Mouse (Mus musculus): Measurements from ENCODE around the gene Pld4.

Pld4 gene

DNA sequence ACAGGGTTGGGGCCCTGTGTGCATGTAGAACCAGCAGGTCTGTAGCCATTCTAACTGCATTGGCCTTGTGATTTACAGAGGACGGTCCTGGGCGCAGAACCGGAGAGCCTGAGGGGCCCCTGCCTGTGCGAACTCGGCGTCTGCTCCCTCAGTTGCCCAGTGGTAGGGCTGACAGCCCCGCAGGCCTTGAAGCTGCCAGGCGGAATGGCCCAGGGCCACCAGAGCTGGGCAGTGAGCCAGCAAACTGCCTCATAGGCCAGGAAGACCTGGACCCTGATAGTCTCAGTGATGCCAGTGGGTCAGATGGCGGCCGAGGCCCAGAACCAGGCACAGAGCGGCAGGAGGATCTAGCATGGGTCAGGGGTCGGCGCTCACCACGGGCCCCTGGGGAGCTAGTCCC, 22.7 kb upstream of the Pld4 start:
- DNase-seq (ENCODE audit: low read depth, low spot score) = no peak

DNA sequence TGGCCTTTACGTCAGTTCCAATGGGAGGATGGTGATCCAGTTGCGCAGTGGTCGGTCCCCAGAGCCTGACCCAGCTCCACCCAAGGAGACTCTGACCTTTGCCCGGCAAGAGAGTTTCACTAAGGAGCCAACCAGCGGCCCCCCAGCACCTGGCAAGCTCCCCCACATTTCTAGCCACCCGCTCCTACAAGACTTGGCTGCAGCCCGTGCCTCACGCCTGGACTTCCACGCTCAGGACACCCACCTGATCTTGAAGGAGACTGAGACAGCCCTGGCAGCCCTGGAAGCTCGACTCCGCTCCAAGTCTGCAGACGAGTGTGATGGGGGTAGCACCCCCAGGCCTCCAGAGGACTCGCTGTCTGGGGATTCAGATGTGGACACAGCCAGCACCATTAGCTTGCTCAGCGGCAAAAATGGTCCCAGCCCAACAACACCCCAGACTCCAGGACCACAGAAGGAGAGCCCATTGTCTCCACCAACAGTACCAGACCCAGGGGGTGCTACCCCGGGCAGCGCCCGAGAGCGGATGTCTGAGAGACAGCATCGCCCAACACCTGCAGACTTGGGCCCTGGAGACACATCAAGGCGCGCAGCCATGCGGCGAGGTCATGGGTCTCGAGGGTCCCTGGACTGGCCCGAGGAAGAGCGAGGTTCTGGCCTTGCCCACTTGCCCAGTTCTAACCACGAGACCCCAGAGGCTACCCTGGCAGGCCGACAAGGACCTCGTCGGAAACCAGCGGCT, 22.0 kb upstream of the Pld4 start:
- DNase-seq (ENCODE audit: low read depth, low spot score) = no peak

DNA sequence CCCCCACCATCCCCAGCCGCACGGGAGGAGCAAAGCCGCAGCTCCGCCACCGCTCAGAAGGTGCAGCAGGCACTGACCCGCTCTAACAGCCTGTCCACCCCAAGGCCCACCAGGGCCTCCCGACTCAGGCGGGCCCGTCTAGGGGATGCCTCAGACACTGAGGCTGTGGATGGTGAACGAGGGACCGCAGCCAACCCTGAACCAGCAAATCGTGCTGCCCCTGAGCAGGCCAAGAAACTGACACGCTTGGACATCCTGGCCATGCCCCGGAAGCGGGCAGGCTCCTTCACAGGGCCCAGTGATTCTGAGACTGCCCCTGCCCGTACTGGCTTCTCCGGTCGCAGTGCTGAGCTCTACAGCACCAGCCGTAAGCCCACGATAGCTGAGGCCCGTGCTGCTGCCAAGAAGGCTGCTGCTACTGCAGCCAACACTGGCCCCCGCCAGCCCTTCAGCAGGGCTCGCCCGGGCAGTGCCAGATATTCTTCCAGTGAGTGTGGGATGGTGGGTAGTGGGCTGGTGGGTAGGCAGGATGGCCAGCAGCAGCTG, 21.4 kb upstream of the Pld4 start:
- DNase-seq (ENCODE audit: low read depth, low spot score) = no peak

DNA sequence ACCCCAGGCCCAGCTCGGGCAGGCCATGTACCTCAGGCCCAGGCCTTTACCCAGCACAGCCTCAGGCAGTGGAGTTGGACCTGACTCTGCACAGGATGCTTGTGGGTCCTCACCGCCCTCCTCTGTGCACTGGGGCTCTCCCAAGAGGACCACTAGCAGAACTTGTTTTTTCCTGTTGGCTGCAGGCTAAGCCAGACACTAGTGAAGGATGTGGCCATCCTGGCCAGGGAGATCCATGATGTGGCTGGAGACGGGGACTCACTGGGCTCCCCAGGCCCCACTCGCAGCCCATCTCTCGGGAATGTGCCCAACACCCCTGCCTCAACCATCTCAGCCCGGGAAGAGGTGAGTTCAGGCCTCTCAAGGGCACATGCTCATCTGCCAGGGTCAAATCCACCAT, 17.7 kb upstream of the Pld4 start:
- DNase-seq (ENCODE audit: low read depth, low spot score) = no peak

DNA sequence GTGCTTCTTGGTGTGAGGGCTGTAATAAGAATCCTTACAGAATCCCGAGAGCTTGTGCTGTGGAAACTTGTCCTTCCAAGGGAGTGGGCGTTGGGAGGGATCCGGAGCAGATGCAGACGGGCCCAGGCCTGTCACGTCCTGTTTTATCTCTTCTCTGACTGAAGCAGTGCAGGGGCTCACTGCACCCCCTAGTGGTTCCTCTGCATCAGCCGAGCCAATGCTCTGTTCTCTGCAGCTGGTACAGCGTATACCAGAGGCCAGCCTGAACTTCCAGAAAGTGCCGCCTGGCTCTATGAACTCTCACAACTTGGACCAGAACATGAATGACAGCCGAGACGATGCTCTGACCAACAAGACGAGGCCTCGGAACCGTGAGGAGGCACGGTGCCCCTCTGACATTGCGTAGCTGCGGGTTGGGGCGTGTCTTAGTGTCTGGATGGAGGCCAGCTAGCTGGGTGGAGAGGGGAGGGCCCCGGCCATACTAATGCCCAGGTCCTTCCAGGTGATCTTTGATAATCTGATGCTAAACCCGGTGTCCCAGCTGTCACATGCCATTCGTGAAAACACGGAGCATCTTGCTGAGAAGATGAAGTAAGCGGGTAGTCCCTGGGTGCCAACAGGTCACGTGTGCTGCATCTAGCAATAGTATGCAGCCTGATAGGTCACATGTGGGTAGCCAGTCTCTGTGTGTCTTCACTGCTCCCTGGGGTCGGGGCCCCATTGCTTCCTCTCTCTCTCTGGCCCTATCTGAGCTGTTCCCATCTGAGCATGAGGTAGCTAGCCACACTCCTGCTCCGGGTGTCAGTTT, 17.1 kb upstream of the Pld4 start:
- DNase-seq (ENCODE audit: low read depth, low spot score) = peak; percentile 86

DNA sequence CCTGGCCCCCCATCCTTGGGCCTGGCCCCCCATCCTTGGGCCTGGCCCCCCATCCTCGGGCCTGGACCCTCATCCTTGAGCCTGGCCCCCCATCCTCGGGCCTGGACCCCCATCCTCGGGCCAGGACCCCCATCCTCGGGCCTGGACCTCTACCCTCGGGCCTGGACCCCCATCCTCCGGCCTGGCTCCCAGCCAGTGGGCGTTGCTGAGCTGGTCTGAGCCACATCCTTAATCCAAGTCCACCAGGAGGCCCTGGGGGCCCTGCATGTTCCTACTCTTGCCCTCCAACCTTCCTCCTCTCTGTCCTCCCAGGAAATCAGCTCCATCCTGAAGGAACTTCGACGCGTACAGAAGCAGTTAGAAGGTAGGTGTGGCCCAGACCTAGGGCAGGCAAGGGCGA, 16.2 kb upstream of the Pld4 start:
- DNase-seq (ENCODE audit: low read depth, low spot score) = no peak

DNA sequence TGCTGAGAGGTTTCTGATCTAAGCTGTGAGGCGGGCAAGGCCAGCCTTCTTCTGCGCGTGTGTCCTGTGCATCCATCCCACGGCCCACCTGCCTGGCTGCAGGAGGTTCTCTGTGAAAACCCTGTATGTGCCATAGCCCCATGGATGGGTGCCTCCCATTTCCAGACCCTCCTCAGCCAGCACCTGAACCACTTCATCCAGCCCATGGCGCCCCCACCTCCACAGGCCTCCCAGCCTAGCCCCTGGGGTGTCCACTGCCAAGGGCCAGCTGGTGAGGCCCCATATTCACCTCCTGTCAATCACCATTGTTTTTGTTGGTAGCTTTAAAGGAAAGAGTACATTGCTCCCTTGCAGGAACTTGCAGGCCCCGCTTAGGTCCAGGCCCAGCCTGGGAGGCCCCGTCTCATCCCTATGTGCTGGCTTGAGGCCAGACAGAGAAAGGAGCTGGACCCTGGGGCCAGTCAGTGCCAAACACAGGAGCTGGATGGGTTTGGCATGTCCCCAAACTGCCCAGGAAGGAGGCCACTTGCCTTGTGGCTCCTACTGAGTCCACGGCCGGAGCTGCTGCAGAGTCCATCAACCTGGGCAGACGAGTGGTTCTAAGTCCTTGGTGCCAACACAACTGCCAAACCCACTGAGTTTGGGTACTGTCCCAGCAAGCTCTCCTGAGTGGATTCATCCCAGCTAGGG, 15.4 kb upstream of the Pld4 start:
- DNase-seq (ENCODE audit: low read depth, low spot score) = no peak

DNA sequence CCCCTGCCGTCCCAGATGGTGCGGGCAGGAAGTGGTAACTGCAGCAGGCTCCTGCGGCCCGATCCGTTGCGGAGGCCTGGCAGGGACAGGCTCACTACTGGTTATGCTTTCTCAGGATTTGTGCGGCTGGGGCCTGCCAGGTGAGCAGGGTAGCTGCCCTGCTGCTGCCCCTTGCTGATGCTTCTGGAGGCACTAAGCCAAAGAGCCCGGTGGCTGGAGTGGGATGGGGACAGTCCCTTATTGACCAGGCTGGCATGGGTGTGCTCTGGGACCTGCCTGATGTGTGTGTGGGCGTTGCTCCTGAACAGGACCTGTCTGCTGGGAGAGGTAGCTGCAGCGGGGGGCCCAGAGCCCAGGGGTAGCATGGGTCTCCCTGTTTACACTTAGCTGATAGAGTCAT, 14.7 kb upstream of the Pld4 start:
- no peak for DNase-seq (ENCODE audit: low read depth, low spot score)

DNA sequence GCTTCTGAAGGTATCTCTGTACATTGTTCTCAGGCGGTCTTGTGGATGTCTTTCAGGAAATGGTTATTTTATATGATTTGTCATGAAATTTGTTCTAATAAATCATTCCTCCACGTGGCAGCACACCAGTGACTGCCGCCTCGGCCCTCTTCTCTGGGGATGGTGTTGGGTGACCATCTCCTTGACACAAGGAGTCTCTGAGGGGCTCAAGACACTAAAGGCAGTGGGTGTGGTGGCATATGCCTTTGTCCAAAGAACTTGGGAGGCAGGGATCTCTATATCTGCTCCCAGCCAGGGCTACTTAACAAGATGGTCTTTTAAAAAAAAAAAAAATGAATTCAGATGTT, 14.0 kb upstream of the Pld4 start:
- DNase-seq (ENCODE audit: low read depth, low spot score) = no peak

DNA sequence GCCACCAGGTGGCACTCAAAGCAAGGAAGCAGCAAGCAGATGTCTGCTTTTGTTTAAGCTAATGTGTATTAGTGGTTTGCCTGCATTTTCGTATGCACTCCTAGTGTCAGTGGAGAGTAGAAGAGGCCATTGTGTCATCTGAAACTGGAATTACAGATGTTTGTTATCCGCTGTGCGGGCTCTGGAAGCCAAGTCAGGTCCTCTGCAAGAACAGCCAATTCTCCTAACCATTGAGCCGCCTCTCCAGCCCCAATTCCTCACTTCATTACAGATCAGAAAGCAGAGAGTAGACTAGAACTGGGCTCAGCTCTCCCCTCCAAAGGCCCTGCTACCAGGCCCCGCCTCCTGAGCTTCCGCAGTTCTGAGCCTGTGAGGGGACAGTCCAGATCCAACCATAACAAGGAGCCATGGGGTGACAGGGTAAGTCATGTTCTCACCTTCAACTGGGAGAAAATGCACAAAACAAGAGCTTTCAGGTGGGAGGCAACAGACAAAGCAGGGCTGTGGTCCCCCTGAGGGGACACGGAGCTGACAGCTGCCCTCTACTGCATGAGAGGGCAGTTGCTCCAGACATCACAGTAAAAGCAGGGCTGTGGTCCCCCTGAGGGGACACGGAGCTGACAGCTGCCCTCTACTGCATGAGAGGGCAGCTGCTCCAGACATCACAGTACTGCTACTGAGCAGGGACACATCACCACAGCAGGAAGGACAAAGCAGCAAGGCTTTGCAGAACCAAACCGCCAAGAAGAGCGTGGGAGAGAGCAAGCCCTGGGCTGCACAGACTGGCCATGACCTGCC, 13.4 kb upstream of the Pld4 start:
- peak; percentile 82 for DNase-seq (ENCODE audit: low read depth, low spot score)

DNA sequence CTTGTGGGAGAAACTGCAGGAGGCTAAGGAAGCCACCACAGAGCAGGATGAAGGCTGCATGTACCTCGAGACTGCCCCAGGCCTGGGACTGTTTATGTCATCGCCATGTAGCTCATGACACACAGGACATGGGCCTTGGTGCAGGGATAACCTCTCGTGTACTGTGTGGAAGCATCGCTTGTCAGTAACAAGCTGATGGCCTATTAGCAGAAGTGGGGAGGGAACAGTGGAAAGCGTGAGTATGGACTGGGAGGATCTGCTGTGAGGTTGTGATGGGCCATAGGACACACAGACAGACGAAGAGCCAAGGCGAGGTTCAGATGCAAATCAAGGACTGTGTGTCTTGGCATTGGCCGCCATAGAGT, 12.9 kb upstream of the Pld4 start:
- no peak for DNase-seq (ENCODE audit: low read depth, low spot score)

DNA sequence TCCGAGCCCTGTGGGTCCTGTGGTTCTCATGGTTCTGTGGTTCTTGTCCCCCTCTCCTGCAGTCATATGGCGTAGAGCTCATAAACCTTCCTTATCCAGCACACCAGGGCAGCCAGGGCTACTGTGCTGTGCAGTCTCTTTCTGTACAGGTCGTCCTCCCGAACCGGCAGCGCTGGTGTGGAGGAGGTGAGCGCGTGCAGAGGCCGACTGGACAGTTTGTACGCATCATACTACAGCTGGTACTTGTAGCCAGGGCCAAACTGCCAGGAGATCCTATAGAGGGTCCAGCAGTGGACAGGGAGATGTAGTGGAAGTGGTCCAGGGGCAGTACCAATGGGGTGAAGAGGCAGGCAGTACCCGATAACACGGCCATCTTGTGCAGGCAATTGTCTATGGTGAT, 9.5 kb upstream of the Pld4 start:
- no peak for DNase-seq (ENCODE audit: low read depth, low spot score)

DNA sequence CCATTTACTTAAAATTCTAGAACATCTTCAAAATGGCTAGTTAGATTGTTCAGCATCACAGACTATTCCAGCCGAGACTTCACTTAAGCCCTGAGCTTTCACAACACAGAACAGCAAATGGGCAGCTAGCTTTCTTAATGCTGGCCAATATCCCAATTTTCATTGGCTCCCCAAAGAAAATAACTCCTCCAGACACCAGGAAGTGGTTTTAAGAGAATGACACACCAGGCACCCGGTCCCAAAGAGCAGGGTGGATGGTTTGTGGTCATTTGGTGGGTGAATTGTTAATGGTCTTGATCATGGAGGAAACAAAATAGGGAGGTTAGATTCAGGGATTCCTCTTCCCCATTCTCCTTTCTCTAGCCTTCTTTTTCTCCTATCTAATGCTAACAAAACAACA, 8.1 kb upstream of the Pld4 start:
- no peak for DNase-seq (ENCODE audit: low read depth, low spot score)

DNA sequence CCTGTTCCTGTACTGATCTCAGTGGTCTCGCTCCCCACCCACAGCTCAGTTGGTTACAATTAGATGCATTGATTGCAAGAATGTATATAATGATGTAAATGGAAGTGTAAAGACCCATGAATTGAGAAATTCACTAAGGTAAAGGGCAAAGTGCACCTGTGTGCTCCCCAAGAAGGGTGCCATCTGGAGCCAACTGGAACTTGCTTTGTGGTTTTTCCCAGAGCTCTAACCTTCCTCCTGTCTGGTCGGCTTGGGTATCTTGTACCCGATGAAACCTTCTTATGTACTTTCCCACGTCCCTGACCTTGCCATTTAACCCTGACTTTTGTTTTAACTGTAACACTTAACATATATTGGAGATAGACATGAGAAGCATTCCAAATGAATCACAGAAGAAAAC, 4.6 kb upstream of the Pld4 start:
- DNase-seq (ENCODE audit: low read depth, low spot score) = no peak

DNA sequence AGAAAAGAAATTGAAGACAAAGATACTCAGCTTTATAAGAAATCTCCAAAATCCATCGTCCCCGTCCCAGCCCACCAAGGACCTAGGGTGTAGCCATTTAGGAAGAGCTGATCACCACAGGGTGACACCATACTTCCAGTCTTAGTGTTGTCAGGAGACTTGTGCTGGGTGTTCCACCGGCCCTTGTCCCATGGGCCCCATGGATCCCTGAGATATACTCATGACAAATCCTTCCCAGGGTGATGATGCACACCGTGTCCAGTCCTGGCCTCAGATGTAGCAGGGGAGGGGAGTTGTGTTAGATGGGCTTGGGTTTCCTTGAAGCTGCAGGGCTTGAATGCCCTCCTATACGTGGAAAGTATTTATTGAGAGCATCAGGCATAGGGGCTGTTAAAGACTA, 2.6 kb upstream of the Pld4 start:
- DNase-seq (ENCODE audit: low read depth, low spot score) = no peak

DNA sequence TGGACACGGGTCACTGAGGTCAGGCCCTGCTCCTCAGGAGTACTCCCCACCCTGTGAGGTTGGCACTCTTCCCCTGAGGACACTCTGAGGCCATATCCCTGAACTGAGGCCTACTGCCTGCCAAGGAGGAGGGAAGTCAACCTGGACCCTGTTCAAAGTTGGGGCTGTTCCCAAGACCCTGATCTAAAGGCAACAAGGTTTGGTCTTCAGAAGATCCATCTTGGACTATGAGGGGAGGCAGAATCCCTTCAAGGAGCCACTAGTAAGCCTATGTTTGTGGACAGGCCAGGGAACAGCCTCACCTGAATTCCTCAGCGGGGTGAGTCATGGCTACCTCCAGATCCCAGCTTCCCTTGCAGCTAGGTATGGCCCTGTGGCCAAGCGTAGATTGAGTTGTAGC, 984 bp upstream of the Pld4 start:
- DNase-seq (ENCODE audit: low read depth, low spot score) = no peak

DNA sequence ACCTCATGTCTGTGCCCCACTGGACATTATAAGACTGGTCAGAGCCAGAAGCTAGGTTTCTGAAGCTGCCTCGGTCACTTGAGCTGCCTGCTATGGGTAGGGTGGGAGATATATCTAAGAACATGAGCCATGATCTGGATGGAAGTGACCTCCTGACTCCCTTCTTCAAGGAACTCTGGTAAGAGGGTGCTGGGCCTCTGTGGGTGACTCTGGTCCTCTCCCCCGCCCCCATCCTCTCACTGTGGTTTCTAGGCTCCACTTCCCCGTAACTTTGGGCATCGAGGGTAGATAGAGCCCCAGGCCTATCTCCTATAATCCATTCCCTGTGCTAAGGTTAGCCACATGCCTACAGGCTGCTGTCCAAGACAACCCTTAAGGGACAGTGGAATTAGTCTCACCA, 956 bp downstream of the Pld4 start:
- DNase-seq (ENCODE audit: low read depth, low spot score) = peak; percentile 58

DNA sequence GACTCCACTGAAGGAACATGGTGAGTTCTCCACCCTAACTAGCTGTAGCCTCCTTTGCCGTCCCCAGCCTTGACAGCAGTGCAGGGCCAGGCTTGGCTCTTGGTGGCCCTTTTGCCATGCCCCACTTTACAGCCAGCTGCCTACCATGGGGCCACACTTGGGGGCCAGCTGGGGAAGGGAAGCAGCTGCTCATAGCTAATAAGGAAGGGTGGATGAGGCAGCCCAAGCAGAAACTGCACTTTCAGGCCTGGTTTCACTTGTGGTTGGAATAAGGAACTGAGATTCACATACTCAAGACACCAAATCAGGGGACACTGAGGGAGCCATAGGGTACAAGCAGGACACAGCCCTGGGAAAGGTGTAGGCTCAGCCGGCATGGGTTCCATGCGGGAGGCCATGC, 1.6 kb downstream of the Pld4 start:
- DNase-seq (ENCODE audit: low read depth, low spot score) = peak; percentile 91

DNA sequence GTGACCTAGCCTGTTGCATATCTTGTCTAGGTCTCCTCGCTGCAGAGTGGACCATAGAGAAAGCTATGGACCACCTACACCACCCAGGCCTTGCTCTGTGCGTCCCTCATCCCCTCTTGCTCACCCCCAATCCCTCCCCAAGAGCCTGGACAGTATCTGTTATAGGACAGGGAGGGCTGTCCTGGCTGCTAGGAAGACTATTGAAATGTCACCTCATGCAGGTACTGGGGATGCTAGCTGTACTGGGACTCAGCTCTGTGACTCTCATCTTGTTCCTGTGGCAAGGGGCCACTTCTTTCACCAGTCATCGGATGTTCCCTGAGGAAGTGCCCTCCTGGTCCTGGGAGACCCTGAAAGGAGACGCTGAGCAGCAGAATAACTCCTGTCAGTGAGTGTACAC, 2.7 kb downstream of the Pld4 start:
- no peak for DNase-seq (ENCODE audit: low read depth, low spot score)

DNA sequence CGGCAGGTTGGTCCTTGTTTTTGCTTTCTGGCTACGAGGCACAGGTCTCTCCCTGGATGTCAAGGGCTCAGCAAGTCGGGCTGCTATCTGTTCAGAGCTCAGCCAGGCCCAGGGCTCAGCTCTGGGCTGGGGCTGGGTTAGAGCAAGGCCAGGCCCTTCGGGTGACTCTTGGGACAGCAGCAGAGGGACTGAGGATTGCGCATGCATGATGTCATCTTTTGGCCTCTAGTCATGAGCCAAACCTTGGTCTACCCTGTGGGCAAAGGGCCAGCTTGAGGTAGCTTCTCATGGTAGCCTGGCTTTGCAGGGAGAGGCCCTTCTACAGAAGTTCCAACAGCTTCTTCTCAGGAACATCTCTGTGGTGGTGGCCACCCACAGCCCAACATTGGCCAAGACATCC, 3.7 kb downstream of the Pld4 start:
- DNase-seq (ENCODE audit: low read depth, low spot score) = no peak

DNA sequence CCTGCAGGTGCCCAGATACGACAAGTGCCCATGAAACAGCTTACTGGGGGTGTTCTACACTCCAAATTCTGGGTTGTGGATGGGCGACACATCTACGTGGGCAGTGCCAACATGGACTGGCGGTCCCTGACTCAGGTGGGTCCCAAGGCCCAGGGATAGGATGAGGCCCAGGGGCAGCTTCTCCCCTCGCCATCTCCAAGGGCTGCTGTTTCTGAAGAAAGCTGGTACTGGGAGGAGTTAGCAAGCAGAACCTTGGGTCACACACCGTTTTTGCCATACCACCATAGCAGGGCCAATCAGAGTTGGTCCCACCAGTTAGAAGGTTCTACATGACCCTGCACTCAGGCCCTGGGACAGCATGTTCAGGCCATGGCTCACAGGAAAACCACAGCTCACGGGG, 4.5 kb downstream of the Pld4 start:
- DNase-seq (ENCODE audit: low read depth, low spot score) = no peak

DNA sequence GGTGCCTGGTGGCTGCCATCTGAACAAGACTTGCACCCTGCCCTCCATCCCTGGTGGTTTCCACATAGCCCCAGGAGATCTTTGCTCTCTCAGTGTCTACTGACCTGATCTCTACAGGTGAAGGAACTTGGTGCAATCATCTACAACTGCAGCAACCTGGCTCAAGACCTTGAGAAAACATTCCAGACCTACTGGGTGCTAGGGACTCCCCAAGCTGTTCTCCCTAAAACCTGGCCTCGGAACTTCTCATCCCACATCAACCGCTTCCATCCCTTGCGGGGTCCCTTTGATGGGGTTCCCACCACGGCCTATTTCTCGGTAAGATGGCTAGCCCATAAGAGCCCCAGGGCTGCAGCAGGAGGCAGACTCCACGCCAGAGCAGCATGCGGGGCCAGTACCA, 6.1 kb downstream of the Pld4 start:
- DNase-seq (ENCODE audit: low read depth, low spot score) = no peak
